Mouse (Mus musculus): ENCODE data around the gene Ahnak.
"Not testable (repeated sequence)": the region's sequence is repeated elsewhere in the genome, so short reads cannot be mapped to it uniquely, and the experiment has no call there.

Gene Ahnak

DNA sequence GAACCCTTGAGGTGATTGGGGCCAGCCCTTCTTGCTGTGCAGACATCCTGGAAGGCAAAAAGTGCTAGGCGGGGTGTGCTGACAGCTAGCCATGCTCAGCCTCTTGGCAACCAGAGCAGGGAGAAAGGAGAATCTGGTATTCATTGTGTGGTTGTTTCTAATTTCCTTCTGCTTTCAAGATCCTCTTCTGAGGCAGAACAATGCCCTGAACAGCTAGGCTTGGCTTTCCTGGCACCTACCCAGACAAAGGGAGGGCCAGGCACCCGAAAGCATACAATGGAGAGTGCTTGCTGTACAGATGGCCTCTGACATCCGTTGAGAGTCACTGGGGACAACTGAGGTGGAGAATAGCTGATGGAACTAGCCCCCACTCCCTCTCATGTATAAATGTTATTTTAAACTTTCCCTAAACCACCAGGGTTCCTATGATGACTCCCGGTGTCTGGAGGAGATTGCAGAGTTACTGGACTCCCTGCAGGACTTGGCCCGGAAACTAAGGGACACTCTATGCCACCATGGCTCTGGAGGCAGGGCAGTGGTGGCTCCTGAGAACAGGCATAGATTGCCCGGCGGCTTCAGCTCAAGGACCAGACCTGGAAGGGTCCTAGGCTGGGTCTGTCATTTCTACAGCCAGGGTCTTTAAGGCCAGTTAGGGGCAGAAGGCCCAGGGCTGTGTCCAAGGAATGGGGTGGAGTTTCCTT lies 82.5 kb downstream of the Ahnak start:
- DNase-seq: peak; percentile 85

DNA sequence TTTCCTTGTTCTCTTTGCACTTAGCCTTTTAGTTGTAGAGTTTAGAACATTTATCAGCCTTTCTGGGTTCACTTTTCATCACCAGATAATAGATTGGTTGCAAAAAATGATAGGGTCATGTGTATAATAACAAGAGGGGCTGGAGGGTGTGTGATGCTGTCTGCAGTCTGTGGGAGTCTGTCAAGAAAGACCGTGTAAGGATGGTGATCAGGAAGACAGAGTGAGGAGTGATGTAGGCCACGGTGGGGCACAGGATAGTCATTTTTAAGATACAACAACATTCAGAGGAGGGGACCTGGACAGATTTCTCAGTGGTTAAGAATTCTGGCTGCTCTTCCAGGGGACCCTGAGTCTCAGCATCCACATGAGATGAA lies 83.1 kb downstream of the Ahnak start:
- no peak for DNase-seq

DNA sequence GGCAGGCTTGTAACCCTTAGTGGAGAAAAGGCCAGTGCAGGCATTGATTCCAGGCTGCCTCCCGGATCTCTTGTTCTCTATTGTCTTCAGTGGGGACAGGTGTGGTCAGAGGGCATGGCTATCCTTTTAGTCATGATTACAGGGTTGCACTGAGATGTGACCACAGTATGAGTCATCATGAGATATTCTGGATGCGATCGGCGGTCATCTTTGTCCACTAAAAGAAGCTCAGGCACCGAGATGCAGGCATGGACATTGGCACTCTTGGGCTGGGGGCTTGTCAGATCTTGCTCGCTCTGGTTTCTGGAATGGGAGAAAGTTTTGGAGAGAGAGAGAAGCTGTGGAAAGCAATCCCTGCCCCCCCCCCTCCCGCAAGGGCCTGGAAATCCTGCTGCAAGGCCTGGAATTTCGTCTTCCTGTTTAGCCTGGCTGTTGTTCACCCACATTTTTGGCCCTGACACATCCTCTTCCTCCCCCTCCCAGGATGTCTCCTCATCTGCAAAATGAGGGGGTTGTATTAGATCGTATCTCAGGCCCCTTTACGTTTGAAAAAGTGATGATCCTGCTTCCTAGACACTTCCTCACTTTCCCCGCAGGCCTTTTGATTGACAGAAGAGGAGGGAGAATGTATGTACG lies 84.8 kb downstream of the Ahnak start:
- no peak for DNase-seq

DNA sequence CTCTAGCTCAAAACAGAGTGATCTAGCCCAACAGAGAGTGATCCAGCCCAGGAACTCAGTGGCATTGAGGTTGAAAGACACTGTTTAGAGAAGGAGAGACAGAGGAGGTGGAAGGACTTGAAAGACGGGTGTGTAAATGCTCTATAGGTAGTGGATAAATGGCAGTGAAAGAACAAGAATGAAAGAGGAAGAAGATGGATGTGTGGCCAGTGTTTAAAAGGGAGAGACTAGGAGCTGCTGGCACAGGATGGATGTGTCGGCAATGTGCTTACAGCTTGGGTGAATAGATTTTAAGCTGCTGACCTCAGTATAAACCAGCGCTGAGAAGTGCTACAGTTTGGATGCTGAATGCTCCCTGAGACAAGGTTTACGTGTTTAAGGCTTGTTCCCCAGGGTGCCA lies 85.3 kb downstream of the Ahnak start:
- no peak for DNase-seq

DNA sequence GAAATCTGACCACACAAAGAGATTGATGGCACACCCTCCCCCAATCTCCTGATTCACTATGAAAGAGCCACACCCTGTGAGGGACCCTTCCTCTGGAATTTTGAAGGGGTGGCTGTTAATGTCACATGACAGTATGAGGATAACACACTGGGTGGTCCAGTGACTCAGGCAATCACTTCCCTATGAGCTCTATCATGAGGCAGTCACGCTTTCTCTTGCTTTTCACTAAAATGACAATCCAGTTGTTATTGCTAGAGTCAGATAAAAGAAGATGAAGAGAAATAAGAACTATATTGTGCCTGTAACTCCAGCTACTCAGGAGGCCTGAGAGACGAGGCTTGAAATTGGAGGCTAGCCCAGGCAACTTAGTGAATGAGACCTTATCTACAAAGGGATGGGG lies 86.5 kb downstream of the Ahnak start:
- DNase-seq: no peak

DNA sequence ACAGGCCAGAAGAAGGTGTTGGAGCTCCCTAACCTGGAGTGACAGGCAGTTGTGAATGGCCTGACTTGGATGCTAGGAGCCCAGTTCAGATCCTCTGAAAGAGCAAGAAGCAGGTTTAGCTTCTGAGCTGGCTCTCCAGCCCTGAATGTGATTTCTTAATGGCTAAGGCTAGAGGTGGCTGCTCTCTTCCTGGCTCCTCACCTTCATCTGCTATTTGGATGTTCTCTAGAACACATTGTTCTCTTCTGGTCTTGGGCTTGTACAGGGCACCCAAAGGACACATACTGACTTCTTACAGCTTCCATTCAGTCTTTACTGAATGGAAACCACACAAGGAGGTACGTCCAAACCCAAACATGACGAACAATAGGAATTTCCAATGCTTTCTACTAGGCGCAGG lies 87.0 kb downstream of the Ahnak start:
- DNase-seq: no peak

DNA sequence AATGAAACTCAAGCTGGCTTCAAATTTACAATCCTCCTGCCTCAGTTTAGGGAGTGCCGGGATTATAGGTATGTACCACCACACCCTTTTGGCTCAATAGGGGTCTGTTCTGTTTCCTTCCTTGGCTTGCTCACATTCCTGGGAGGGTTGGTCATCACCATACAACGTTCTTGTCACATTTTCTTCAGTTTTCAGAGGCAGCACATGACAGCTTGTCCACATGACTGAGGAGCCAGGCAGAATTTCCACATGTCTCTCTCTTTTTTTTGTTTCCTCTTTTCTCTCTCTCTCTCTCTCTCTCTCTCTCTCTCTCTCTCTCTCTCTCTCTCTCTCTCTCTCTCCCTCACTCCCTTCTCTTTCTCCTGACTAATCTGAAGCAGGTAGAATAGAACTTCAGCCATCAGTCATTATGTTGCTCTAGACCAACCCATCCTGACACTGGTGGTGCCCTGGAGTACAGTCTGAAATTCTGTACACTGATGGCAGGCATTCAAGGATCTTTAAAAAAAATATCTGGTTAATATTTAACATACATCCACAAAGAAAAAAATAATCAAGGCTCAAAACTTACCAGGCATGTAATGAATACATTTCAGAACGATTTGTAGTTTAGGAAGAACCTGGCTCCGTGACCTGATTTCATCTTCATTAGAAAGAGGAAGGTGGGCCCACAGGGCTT lies 88.0 kb downstream of the Ahnak start:
- no peak for DNase-seq

DNA sequence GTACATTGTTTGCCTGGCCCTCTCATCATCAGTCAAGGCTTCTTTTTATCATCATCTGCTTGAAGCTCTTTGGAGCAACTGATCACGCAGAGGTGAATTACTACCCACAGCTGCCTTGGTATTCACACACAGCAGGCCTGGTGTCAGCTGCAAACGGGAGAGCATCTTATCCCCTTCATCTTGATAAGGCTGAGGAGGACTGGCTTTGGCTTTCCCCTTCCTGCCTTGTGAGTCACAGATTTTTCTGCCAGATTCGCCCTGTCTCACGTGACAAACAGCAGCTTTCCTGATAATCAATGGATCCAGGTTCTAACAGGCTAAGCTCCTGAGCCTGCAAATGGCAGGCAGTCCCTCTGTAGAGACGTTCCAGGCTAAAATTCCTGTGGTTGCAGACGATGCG lies 90.8 kb downstream of the Ahnak start:
- no peak for DNase-seq

DNA sequence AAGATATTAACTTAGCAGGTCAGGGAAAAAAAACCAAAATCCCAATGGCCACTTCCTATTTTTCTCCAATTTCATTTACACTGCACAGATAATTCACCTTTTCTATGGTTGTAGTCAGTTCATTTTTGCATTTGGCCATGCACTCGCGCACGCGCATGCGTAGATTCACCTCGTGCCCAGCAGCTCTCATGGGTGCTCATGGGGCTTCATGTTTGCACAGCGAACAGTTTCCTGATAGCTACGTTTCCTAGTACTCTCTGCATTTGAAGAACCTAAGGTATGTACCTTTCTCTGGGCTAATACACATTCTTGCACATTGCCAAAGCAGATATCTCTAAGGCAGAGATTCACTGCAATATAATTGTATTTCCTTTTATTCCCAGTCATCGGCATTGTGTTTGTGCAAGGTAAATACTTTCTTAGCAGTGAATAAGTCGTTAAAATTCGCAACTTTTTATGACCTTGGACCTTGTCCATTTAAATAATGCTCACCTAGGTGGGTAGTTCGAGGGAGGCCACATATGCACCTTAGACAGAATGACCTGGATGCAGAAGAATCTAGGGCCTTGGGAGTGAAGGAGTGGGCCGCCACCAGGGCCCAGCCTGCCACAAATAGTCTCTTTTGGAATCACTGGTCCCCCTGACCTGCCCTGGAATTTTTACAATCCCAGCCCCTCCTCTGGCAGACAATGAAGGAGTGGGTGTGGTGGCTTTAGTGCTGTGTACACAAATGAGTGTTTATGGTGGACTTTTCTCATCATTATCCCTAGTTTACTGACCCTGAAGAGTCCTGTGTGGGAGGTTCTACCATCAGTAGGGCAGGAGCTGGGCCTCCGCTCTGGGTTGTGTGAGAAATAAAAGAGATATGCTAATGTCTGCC lies 92.5 kb downstream of the Ahnak start:
- no peak for DNase-seq

DNA sequence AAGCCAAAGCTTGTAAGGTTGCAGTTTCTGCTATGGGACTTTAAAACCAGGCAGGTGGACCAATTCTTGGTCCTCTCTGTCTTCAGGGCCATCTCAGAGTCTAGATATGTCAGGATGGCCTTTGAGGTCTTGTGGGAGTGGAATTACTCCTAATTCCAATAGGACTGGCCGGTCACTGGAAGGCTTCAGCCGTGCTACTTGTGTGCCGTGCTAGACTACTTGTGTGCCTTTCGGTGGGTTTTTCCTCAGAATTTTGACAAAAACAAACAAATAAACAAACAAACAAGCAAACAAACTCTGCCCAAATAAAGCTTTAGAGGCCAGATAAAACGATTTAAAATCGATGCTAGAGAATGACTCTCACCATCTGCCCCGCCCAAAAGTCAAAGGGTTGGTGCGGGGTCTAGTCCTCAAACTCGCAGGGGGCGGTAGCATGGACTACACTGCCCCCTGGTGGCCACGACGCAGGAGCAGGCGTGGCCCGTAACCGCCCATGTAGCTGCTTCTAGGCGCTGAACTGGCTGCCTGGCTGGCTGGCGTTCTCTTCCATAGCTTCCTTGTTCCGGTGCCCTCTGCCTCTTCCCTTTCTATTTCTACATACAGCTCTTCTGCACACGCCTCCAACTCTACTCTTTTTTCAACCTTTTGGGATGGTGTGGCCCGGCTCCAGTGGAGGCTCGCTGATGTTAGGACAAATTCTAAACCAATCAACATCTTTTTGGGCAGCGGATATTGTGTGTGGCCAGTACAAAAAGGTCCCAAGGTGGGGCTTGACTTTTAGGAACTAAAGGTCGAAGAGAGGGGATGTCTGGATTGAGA lies 93.3 kb downstream of the Ahnak start:
- peak; percentile 90 for DNase-seq

DNA sequence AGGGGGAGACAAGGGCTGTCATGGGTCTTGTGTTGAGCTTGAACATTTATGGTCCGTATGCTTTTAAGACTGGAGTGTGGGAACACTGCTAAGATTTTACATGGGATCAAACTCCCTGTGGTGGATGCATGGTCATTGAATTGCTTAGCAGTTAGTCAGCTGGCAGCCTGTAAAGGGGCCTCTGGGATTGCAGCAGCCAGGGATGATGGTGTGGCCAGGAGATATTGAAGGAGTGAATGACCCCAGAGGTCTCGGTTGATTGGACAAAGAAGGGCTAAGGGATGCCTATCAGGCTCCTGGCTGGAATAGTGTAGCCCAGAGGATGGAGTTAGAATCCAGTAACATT lies 93.9 kb downstream of the Ahnak start:
- no peak for DNase-seq

DNA sequence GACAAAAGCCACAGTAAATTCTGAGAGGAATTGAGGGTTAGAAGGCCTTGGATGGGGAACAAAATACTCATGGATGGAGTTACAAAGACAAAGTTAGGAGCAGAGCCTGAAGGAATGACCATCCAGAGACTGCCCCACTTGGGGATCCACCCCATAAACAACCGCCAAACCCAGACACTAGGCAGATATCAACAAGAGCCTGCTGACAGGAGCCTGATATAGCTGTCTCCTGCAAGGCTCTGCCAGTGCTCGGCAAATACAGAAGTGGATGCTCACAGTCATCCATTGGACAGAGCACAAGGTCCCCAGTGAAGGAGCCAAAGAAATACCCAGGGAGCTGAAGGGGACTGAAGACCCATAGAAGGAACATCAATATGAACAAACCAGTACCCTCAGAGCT lies 94.8 kb downstream of the Ahnak start:
- DNase-seq: not testable (repeated sequence)

DNA sequence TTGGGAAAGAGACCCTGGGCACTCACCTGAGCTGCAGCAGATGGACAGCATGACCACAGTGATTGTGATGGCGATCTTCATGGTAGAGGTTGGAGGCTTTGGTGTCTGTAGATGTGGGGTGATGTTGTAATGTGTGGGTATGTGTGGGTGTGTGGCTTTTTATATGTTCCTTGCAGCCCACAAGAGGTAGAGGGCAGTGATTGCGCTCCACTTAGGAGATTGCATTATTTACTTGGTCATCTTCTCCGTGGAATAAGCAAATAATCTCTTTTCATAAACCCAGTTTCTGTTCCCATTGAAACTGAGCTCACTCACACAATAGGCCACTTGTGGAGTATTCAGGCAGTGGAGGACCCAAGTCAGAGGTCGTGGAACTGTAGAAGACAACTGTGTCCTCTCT lies 98.7 kb downstream of the Ahnak start, which contains the start of gene Scgb1a1:
TSS of gene Scgb1a1 (minus strand) at position 138 of the 400 bp plus-strand sequence.
- DNase-seq: no peak

DNA sequence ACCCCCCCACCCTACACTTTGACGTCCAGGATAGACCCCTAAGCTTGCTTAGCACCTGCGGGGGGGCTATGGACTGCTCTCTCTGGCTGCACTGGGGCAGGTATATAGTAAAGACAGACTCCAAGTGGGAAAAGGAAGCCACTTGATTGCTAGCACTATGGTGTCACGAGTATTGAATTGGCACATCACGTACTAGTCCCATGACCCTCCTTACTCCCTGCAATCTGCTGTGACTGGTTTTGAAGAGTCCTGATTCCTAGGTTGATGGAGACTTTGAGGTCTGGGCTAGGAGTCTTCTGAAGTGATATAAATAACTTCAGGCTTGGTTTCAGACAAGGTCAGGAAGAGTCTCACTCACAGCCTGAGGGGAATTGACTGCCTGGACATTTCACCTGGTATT lies 101.1 kb downstream of the Ahnak start:
- DNase-seq: no peak

DNA sequence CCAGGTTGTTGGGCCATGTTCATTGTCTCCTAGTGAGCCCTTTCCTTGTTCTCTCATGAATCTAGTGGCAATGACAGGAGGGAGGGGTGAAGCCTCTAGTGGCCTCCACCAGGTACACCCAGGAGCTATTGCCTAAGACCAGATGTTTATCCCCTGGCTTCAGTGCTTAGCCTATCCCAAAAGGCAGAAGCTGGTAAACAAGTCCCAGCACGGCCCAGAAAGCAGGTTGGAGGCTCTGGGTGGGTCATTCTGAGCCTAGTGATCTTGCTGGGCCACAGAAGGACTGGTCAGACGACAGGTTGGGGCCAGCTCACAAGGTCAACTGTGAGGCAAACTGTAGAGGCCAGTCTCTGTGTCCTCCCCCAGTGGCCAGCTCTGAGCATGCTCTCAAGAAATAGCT lies 101.6 kb downstream of the Ahnak start:
- no peak for DNase-seq

DNA sequence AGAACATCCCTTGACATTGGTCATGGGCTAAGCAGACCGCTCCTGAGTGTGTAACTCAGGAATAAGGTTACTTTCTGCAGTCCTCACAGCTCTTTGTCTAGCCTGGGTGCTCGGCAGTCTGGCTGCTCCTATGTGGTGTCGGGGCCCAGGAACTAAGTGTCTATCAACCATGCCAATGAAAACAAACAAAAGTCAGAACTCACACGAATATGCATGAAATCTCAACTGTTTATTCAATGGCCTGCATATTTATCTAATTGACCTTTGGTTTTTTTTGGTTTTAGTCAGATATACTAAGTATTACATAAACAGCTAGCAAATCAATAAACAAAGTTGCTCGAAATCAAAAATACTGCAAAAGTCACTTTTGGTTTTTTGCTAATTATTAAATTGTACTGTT lies 106.0 kb downstream of the Ahnak start:
- DNase-seq: no peak

DNA sequence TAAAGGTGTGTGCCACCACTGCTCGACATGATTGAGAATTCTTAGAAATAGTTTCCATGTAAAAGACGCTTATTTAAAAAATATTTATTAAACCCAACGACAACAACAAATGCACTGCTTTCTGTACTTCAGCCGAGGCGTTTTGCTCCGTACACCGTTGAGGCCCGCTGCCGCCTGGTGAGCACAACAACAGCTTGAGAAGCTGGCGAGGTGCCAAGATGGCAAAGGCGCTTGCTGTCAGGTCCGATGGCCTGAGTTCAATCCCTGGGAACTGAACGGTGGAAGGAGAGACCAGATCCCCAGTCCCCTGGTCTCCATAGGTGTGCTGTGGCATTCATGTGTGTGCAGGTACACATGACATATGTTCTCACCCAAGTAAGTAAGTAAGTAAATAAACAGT lies 108.4 kb downstream of the Ahnak start:
- no peak for DNase-seq

DNA sequence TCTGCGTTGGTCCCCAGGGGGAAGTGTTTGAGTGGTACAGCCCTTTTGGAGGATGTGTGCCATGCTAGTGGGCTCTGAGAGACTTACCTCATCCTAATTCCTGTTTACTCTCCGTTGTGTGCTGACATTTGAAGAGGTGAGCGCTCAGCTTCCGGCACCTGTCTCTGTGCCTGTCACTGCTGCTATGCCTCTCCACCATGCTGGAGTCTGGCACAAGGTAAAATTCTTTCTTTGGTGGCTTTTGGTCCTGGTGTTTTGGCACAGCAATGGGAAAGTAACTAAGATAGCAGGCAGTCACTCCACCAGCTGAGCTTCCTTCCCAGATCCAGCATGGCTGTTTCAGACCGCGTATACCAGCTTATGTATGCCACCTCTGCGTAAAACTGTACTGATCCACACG lies 110.7 kb downstream of the Ahnak start:
- no peak for DNase-seq

DNA sequence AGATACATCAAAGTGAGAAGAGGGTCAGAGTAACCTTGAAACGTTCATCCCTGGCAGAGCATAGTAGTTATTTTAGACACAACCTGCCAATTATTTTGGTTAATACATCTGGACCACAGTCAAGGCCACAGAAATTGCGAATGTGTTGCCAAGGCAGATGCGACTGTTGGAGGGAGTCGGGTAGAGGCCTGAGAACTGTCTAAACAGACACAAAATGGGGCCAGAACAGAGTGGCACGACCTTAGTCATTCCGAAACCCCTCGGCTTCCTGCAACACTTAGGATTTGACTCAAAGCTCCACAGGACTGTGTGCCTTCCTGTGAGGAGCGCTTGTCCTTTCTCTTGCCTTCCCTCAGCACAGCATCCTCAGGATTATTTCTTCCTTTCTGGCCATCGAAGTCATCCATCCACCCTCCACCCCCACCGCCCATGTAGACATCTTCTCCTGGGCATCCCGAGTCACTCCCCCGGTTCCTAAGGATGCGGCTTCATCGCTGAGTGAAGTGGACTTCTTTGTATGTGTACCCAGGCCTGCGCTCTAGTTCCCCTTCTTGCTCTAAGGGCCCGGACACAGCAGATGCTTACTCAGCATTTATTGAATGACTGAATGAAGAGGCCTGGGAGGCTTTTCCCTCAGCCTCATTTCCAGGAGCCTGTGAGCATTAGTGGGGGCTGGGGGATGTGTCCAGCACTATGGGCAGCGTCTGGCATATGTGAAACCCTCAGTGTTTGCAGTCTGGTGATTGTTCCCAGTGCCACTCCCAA lies 111.4 kb downstream of the Ahnak start:
- no peak for DNase-seq

DNA sequence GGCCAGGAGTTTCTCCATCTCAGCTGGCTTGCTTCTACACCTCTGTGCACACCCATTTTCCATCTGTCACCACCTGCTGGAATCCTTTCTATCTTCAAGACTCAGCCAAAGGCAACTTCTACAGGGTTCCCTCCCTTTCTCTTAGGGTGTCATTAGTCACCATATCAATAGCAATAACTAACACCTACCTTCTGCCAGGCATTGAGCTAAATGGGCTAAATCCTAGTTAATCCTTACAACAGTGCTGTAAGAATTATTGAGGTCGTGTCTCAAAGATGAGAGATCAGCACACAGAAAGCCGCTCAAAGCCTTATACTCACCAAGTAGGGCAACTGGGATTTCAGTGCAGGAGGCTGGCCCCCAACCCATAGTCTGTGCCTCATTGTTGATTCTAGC lies 112.0 kb downstream of the Ahnak start:
- no peak for DNase-seq

DNA sequence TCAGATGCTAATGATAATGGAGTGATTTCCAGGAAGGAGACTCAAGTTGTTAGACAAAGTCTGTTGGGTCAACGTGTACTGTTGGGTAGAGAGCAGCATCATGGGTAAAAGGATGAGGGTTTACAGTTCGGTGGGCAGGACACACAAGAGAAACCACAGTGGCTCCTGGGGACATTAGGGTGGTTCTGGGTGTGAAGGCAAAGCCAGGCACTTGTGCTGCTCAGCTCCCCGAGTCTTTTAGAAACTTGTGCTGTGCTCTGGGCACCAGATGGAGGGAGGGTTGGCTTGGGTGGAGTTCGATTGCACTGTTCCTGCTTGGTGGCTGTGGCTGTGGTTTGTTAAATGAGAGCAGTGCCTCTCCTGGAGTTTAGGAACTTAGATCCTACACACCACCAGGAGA lies 114.9 kb downstream of the Ahnak start:
- DNase-seq: no peak

Measured in lung, postnatal 14 days (tissue).